Mouse (Mus musculus): ENCODE measurements around the gene Lrrc23. TPM values are rescaled to one million over a fixed set of nuclear protein-coding genes. Genes with fewer than 3 reads are reported as not detected.
"Not testable (repeated sequence)": the region's sequence is repeated elsewhere in the genome, so short reads cannot be mapped to it uniquely, and the experiment has no call there.

The Lrrc23 gene
- polyA plus RNA-seq, 1 experiment from 2014 or later, result 4.8 TPM

DNA sequence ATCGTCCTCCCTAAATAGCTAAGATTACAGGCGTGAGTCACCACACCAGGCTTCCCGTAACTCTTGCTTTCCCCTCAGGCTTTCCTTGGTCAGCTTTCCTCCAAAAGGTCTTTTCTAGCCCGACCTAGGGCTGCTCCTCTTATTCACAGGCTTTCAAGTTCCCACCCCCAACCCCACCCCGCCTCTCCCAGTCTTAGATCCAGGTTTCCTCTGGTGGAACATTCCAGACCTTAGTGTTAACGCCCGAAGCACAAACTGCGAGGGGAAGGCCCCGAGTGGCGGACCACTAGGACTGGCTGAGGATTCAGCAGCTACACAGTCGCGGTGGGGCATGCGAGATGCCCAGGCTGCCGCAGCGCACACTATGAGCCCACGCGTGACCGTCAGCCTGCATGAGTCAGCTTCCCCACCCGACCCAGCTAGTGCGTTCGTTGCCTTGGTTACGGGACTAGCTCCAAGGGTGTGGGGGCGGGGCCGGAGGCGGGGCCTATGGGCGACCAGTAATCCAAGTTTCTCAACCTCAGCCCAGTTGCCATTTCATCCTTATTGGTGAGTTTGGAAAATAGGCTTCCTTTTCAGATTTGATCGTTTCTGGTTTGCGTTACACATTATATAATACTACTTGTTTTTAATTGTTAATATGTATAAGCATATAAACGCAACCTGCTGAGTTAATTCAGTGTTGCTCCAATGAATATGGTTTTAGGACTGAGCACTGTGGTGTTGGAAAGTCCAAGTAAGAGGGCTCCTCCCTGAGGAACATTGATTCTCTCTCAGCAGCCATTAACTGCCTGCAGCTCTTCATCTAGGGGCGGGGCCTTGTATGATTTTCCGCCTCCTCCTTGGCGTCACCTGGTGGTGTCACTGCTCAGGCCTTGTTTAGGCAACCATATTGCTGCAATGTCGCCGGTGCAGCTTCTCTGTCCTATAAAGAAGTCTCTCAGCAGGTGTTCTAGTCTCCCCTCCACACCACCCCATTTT is 26.1 kb upstream of the Lrrc23 start:
- peak; percentile 91 for ATAC-seq (replicated peaks)
- H3K36me3 ChIP-seq (replicated peaks), result no peaks in the 10 kb centered on the region
- WGBS, result 2% methylated on average over 34 of the region's 34 CpGs
- H3K27me3 ChIP-seq (replicated peaks), result no peaks in the 10 kb centered on the region
- H3K9me3 ChIP-seq, result no peaks in the 10 kb centered on the region
- H3K4me2 ChIP-seq, result peak overlapping the region; percentile 69
- H3K9ac ChIP-seq, result peak overlapping the region; percentile 41
- peak overlapping the region; percentile 40 for H3K4me3 ChIP-seq
- peak overlapping the region; percentile 79 for H3K27ac ChIP-seq
- peaks cover 32% of the 10 kb centered on the region for H3K4me1 ChIP-seq

DNA sequence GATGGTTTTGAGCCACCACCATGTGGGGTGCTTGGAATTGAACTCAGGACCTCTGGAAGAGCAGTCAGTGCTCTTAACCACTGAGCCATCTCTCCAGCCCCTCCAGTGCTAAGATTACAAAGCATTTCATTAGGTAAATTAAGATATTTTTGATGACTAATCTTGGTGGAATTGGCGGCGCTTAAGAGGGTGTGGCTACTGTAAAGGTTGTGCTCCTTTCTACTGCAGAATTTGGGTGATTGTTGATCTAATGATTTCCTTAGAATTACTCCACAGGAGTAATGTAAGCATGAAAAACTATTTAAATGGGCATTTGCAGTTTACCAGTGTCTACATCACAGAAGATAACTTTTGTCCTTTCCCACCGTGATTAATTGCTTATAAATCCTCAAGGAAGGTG is 24.8 kb upstream of the Lrrc23 start:
- no peak overlapping the region for H3K4me3 ChIP-seq
- 94% methylated on average over 3 of the region's 3 CpGs for WGBS
- H3K27me3 ChIP-seq (replicated peaks), result no peaks in the 10 kb centered on the region
- no peaks in the 10 kb centered on the region for H3K36me3 ChIP-seq (replicated peaks)
- ATAC-seq (replicated peaks), result no peak
- H3K4me1 ChIP-seq, result peaks cover 24% of the 10 kb centered on the region
- no peak overlapping the region for H3K4me2 ChIP-seq
- no peak overlapping the region for H3K9ac ChIP-seq
- H3K9me3 ChIP-seq, result no peaks in the 10 kb centered on the region
- H3K27ac ChIP-seq, result no peak overlapping the region

DNA sequence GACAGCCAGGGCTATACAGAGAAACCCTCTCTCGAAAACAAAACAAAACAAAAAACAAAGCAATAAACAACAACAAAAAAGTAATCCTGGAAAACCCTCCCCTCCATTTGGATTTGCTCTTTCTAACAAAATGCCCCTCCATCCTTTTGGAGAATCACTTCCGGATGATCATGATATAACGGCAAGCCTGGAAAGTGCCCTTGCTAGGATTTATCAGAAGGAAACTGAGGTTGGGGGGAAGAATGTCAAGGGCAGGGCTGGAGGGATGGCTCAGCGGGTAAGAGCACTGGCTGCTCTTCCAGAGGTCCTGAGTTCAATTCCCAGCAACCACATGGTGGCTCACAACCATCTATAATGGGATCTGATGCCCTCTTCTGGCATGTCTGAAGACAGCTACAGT is 24.2 kb upstream of the Lrrc23 start:
- H3K9ac ChIP-seq; H3K4me3 ChIP-seq; ATAC-seq (replicated peaks); H3K36me3 ChIP-seq (replicated peaks); H3K27me3 ChIP-seq (replicated peaks); H3K27ac ChIP-seq; H3K9me3 ChIP-seq; H3K4me2 ChIP-seq: not testable (repeated sequence)
- 92% methylated on average over 4 of the region's 4 CpGs for WGBS
- H3K4me1 ChIP-seq, result peaks cover 20% of the 10 kb centered on the region

DNA sequence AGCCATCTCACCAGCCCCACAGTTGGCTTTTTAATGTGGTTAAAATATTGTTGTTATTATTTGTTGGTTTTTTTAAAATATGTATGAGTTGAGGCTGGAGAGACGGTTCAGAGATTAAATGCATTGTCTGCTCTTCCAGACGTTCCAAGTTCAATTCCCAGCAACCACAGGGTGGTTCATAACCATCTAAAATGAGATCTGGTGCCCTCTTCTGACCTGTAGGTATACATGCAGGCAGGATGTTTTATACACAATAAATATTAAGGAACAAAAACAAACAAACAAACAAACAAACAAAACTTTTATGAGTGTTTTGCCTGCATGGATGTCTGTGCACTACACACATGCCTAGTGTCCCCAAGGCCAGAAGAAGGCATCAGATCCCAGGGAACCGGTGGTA is 23.5 kb upstream of the Lrrc23 start:
- peaks cover 18% of the 10 kb centered on the region for H3K4me1 ChIP-seq
- 78% methylated on average over 3 of the region's 3 CpGs for WGBS

DNA sequence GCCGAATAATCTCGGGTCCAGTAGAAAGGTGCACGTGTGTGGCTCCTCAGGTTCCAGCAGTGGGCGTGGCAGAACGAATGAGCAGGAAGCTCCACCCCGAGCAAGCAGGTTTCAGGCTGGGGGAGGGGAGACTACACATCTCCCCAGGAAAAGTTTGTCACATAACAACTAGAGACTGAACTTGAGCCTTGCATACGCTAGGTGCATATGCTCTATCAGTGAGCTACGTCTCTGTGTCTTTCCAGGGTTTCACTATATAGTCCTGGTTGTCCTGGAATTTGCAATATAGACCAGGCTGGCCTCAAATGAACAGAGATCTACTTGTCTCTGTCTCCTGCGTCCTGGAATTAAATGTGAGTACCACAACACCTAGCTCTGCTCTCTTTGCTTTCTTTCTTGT is 22.9 kb upstream of the Lrrc23 start:
- H3K9ac ChIP-seq; H3K36me3 ChIP-seq (replicated peaks); H3K27me3 ChIP-seq (replicated peaks); H3K4me2 ChIP-seq; H3K9me3 ChIP-seq; ATAC-seq (replicated peaks); H3K4me3 ChIP-seq; H3K27ac ChIP-seq: not testable (repeated sequence)
- WGBS, result 20% methylated on average over 6 of the region's 9 CpGs
- H3K4me1 ChIP-seq, result peaks cover 16% of the 10 kb centered on the region

More for the DNA sequence above, 23.5 kb upstream of the Lrrc23 start:
- no peak for ATAC-seq (replicated peaks)
- no peak overlapping the region for H3K4me2 ChIP-seq
- no peaks in the 10 kb centered on the region for H3K36me3 ChIP-seq (replicated peaks)
- H3K27me3 ChIP-seq (replicated peaks), result no peaks in the 10 kb centered on the region
- no peak overlapping the region for H3K4me3 ChIP-seq
- no peak overlapping the region for H3K27ac ChIP-seq
- H3K9me3 ChIP-seq, result no peaks in the 10 kb centered on the region
- H3K9ac ChIP-seq, result no peak overlapping the region

DNA sequence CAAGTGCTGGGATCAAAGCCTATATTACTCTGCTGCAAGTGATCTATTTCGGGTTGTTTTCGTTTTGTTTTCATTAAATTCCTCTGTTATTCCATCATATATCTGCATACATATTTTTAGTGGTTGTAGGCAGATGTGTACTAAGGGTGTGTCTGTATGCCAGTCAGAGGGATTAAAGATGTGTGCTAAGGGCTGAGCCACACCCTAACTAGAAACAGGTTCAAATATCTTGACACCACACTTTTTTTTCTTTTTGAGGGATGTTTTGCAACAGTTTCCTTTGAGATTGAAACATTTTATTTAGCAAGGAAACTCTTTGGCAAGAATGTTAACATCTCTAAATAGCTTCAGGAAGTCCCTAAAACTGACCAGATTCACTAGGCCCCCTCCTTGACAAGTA is 16.7 kb upstream of the Lrrc23 start:
- 86% methylated on average over 2 of the region's 2 CpGs for WGBS

DNA sequence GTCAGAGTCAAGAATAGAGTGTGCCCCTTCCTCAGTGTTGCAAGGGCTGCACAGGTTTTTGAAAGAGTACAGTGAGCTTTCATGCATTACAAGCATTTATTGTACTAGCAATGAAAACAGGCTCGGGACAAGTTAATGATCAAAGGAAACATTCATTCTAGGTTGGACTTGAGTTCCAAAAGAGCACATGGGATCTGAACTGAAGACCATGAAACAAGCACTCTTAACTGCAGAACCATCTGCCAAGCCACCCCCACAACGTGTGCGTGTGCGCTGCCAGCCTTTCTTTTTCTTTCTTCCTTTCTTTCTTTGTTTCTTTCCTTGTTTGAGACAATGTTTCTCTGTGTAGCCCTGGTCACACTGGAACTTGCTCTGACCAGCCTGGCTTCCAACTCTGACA is 16.3 kb upstream of the Lrrc23 start:
- Histone ChIP-seq H3K4me3 (no peak overlapping the region), H3K4me1 (no peaks in the 10 kb centered on the region), H3K9ac (no peak overlapping the region), H3K27ac (no peak overlapping the region), H3K36me3 (replicated peaks) (no peaks in the 10 kb centered on the region), H3K9me3 (no peaks in the 10 kb centered on the region), H3K4me2 (no peak overlapping the region), H3K27me3 (replicated peaks) (no peaks in the 10 kb centered on the region)
- WGBS, result 60% methylated on average over 4 of the region's 4 CpGs
- ATAC-seq (replicated peaks), result no peak

More for the DNA sequence above, 16.7 kb upstream of the Lrrc23 start:
- no peak for ATAC-seq (replicated peaks)
- Histone ChIP-seq H3K27me3 (replicated peaks) (no peaks in the 10 kb centered on the region), H3K36me3 (replicated peaks) (no peaks in the 10 kb centered on the region), H3K4me3 (no peak overlapping the region), H3K9ac (no peak overlapping the region), H3K4me2 (no peak overlapping the region), H3K4me1 (no peaks in the 10 kb centered on the region), H3K9me3 (no peaks in the 10 kb centered on the region), H3K27ac (no peak overlapping the region)

DNA sequence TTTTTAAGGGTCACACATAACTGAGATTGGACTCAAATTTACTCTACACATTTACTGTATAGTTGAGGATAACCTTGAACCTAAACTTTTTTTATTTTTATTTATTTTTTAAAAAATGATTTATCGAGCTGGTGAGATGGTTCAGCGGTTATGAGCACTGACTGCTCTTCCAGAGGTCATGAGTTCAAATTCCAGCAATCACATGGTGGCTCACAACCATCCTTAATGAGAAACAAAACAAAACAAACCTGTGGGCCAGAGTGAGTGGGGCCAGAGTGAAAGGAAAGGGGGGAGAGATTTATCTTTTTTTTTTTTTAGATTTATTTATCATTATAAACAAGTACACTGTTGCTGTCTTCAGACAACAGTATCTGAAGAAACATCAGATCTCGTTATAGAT is 12.4 kb upstream of the Lrrc23 start:
- WGBS, result 86% methylated on average over 3 of the region's 3 CpGs
- Histone ChIP-seq H3K27me3 (replicated peaks) (no peaks in the 10 kb centered on the region), H3K4me2 (no peak overlapping the region), H3K4me1 (no peaks in the 10 kb centered on the region), H3K4me3 (no peak overlapping the region), H3K27ac (no peak overlapping the region), H3K9ac (no peak overlapping the region), H3K36me3 (replicated peaks) (no peaks in the 10 kb centered on the region), H3K9me3 (no peaks in the 10 kb centered on the region)
- no peak for ATAC-seq (replicated peaks)

DNA sequence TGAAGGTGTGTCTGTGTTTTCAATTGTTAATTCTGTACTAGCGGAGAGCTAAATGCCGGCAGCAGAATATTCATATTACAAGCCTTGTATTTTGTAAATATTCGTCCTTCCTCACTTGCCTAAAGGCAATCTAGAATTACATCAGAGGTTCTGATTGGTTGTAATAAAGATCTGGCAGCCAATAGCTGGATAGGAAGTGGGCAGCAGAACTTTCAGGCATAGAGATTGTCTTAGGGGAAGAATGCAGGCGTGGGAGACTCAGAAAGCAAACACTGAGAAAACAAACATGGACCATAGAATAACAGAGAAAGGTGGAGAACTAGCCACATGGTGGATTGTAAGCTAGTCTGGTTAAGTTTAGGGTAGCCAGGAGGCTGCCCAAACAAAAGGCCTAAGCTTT is 10.6 kb upstream of the Lrrc23 start:
- WGBS, result 77% methylated on average over 4 of the region's 4 CpGs
- ATAC-seq (replicated peaks), result no peak

DNA sequence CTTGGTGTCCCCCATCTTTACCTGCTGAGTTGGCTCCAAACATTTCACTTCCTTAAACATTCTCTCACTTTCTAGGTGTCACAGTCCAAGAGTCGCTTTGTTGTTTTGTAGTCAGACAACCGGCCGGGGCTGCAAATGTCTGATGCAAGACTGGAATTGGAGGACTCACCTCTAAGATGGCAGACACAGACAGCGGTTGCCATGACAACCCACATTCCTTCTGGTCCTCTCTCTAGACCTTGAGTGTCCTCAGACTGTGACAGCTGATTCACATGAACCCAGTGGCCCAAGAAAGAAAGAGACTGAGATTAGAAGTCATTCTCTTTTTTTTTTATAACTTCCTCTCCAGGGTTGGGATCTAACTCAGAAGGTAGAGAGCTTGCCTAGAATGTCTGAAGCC is 10.0 kb upstream of the Lrrc23 start:
- no peaks in the 10 kb centered on the region for H3K36me3 ChIP-seq (replicated peaks)
- no peak overlapping the region for H3K4me3 ChIP-seq
- no peak for ATAC-seq (replicated peaks)
- WGBS, result 71% methylated on average over 4 of the region's 4 CpGs
- H3K27me3 ChIP-seq (replicated peaks), result no peaks in the 10 kb centered on the region
- H3K4me2 ChIP-seq, result no peak overlapping the region
- H3K9ac ChIP-seq, result no peak overlapping the region
- H3K4me1 ChIP-seq, result no peaks in the 10 kb centered on the region
- H3K9me3 ChIP-seq, result no peaks in the 10 kb centered on the region
- no peak overlapping the region for H3K27ac ChIP-seq

More for the DNA sequence above, 10.6 kb upstream of the Lrrc23 start:
- Histone ChIP-seq H3K4me1 (no peaks in the 10 kb centered on the region), H3K9ac (no peak overlapping the region), H3K4me2 (no peak overlapping the region), H3K27ac (no peak overlapping the region), H3K36me3 (replicated peaks) (no peaks in the 10 kb centered on the region), H3K9me3 (no peaks in the 10 kb centered on the region), H3K27me3 (replicated peaks) (no peaks in the 10 kb centered on the region), H3K4me3 (no peak overlapping the region)

DNA sequence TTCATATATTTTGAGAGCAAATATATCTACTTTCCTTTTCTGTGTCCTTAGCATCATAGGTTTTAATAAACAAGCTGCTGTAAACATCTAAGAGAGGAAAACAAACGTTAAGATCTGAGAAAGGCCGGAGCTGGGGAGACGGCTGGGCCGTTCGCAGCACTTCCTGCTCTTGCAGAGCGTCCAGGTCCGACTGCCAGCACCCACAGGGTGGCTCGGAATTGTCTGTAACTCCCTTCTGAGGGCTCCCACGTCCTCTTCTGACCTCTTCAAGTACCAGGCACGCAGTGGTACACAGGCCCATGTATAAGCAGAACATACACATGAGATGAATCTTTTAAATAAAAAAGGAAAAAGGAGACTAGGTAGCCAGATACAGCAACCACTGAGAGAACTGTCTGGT is 8.2 kb upstream of the Lrrc23 start:
- Histone ChIP-seq H3K4me3 (no peak overlapping the region), H3K9ac (no peak overlapping the region), H3K36me3 (replicated peaks) (no peaks in the 10 kb centered on the region), H3K4me1 (no peaks in the 10 kb centered on the region), H3K27ac (no peak overlapping the region), H3K9me3 (no peaks in the 10 kb centered on the region), H3K4me2 (no peak overlapping the region), H3K27me3 (replicated peaks) (no peaks in the 10 kb centered on the region)
- ATAC-seq (replicated peaks), result no peak
- 80% methylated on average over 10 of the region's 10 CpGs for WGBS

DNA sequence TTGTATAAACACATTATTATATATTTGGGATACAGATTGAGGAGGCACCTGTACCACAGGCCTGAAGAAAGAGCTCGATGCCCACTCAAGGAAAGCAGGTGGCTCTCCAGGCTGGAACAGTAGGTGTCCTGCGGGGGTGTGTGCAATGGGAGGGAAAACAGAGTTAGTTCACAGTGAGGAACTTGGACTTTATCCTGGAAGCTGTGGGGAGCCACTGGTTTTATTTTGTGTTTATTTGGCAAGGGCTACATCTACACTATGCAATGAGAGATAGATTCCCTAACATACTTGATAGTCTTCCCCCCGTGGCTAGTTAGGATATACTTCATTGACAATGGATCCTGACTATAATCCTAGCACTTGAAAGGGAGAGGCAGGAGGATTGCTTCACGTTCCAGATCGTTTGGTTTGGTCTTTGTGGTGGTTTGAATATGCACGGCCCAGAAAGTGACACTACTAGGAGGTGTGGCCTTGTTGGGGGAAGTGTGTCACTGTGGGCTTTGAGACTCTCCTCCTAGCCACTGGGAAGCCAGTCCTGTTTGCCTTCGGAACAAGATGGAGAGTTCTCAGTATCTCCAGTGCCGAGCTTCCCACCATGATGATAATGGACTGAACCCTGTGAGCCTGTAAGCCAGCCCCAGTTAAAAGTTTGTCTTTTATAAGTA is 7.4 kb upstream of the Lrrc23 start:
- Histone ChIP-seq H3K27ac (no peak overlapping the region), H3K36me3 (replicated peaks) (no peaks in the 10 kb centered on the region), H3K27me3 (replicated peaks) (no peaks in the 10 kb centered on the region), H3K9ac (no peak overlapping the region), H3K4me2 (no peak overlapping the region), H3K4me1 (no peaks in the 10 kb centered on the region), H3K9me3 (no peaks in the 10 kb centered on the region), H3K4me3 (no peak overlapping the region)
- ATAC-seq (replicated peaks), result no peak
- 44% methylated on average over 8 of the region's 8 CpGs for WGBS
